Mouse (Mus musculus) liver, postnatal 0 days (tissue): ENCODE results near the gene Pde6c.

Experiments used
- CTCF ChIP-seq: sonication (generic); IDR thresholded peaks from 2 replicates; pipeline ENCODE4 v1.5.1; 2016; ENCODE audit warnings: antibody characterized with exemption, low read depth
- EP300 ChIP-seq: IDR thresholded peaks from 2 replicates; pipeline ENCODE4 v1.6.1; 2016; ENCODE audit warnings: antibody characterized with exemption, low read depth, mild to moderate bottlenecking

DNA sequence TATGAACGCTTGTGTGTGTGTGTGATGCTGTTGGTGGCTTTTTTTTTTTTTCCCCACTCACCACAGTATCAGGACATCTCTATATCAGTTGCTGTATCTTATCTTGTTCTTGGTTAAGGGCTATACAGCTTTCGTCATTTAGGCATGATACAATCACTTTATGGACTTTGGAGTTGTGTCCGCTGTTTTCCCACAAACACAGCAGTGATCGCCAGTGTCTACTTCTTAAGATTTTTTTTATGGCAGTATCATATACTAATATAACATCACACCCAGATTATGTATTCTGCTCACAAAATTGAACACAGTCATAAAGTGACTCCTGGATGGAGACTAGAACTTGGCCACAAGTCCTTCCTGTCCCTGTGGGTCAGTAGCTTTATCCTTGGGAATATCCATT lies 24.7 kb upstream of the Pde6c start:
- no peak for TF ChIP-seq CTCF
- TF ChIP-seq EP300, result no peak
